Mouse (Mus musculus) c-Kit-negative CD71-positive TER-119-positive erythroid progenitor cells, embryonic 14.5 days (primary cell): ENCODE results near the gene Kcnmb4.

Experiments
- DNase-seq: peaks from one replicate; pipeline ENCODE4 v3.0.0-alpha.2; 2013; ENCODE audit warnings: low read depth, low spot score

The Kcnmb4 gene

DNA sequence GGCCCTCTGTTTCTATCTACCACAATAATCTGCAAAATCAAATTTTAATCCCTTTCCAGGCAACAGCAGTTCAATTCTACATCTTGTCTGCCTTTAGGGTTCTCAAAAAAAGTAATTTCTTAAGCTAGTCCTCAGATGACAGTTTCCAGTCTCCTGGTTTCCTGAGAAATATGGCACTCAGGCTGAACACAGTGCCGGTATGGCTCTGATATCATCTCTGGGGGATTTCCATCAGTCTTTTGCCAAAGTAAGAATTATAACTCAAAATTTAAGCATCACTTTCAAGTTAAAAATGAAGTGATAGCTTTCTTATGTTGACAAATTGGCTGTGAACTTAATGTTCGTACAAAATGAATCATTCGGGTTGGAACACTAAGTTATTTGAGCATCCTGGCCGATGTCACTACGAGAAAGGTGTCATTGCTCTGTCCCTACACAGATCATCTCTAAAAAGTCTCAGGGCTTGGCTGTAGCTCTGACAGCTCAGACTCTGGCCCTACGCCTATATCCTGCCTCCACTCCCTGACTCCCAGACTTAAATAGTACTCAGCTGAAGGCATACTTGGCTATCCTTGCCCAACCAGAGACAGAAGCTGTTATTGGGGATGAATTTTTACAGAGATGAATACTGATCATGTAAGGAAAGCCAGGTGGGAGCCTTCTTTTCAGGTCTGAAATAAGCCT lies 70.8 kb downstream of the Kcnmb4 start:
- DNase-seq: no peak

DNA sequence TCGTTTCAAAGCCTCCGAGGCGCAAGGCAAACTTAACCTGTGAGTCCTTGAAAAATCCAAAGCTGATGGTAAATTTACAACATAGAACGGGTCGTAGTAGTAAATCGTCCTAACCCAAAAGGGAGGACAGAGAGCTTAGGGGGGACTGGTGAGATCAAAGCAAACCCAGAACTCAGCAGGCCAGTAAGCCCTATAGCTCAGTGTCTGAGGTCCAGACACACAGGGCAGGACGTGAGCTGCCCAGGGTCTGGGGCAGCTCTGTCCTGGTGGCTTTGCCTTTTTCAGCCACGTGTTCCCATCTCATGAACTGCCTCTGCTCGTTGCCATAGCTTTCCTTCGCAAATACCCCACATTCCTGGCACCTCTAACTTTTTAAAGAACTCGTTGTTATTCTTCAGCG lies 75.7 kb downstream of the Kcnmb4 start:
- no peak for DNase-seq

DNA sequence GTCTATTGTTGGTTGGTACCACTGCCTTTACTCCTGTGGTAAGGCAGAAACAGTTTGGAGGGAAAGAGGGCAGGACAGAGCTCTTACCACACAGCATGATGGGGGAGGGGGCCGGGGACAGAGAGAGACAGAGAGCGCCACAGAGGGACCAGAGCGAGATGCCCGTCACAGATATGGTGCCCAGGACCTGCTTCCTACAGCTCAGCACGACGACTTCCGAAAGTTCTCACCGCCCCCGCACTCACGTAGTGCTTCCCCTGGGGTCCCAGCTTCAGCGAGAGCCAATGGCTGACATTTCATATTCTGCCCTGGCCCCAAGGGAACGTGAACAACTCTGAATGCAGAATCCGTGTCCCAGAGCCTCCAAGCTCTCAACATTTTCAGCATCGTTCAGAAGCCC lies 76.1 kb downstream of the Kcnmb4 start:
- DNase-seq: no peak

DNA sequence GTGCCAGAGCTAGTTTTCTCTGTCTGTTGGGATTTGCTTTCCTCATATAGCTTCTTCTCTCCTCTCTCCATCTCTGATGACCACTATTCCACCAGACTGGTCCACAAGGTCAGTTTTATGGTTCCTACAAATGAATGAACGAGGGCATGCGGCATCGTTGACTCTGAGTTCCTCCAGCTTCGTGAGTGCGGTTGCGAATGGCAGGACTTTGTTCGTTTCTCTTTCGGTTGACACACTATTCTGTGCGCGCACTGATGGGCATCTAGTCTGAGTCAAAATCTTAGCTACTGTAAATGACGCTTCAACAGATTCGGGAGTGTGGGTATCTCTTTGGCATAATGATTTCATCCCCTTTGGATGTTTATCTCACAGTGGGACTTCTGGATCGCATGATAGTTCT lies 76.7 kb downstream of the Kcnmb4 start:
- no peak for DNase-seq

DNA sequence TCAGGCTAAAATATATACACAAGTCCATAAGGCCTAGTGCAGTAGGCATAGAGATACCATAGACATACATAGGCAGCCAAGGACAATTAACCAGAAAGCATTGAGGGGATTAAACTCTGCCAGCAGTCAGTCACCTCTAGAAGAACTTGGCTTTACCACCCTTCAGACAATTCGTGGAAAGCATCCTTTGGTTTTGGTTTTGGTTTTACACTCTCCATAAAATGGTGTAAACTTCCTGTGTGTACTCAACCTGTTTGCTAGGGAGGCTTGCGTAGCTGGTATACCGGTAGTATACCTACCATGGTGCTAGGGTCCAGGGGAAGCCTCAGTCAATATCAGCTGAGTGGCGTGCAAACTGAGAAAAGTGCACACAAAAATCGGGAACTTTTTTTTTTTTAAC lies 77.4 kb downstream of the Kcnmb4 start:
- DNase-seq: no peak

DNA sequence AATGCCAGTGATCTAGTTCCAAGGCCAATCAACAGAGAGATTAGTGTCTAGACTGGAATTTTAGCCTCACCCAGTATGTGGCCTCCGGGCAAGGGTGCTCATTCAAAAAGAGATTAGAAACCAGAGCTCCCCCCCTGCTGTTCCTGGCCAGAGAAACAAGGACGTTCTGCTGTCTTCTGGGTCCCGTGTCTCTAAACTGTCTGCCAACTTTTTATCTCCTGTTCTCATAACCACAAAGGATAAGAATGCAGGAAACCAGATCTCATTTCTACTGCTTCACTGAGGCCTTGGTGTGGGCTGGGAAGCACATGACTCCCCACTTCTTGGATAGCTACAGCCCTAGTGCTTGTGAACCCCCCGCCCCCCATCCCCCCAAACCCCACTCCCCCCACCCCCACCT lies 79.1 kb downstream of the Kcnmb4 start:
- DNase-seq: no peak

DNA sequence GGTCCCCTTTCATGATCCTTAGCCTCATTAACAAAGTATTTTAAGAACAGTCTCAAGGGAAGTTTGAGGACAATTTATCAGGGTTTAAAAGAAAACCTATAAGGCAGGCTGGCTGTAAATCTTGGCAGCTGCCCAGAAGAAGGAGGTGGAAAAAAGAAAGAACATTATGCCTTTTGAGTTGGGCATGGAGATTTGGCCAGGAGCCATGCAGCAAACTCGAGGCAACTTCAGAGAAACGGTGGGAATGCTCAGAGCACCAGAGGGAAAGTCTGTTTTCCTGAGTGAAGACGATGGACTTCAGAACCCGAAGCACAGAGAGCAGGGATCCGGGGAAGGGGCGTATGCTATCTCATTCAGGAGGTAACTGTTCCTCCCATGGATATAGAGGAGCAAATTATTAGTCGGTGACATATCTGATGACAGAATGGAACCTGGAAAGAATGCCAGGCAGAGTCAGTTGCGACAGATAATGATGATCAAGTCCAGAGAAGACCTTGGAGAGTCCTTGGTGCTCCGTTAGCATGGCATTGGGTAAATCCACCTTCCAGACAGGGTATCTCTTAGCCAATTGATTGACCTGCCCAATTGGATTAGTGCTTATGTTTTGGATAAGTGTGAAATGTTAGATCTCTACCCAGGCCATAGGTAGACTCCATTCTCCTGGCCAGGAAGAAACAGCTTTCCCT lies 79.7 kb downstream of the Kcnmb4 start:
- DNase-seq: no peak

DNA sequence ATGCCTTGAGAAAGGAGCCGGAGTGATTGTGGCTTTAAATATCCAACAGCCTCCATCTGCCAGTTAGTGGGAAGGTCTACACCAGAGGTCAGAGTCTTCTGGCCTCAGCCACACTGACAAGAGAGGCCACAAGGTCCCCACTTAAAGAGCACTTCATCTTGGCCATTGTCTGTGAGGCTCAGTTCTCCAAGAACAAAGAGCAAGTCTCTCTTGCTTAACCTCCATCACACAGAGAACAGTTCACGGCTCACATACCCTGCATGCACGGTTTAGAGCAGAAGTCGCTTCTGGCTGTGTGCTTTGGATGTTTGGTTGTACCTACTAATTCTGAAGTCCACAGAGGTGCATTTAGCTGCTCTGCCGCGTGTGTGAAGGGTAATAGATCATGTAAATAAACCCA lies 84.8 kb downstream of the Kcnmb4 start:
- DNase-seq: no peak

DNA sequence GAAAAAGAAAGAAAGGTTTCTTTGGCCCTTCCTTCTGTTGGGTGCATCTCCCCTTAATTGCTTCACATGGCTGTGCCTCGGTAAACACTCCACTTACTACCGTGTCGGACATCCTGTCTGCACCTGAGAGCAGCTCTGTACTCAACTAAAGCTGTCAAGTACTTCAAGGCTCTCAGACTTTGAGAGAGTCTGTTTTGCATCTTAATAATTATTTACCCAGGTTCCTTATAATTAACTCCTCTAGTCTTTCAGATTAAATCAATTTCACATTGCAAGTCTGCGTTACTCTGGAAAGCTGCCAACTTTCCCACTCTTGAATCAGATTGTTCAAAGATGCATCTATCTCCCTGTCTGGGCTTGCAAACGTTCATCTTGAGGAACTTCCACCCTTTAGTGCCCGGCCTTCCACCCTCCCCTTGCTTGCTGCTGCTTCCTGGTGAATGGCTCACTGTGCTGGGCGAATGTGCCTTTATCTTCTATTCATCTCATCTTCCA lies 87.2 kb downstream of the Kcnmb4 start:
- no peak for DNase-seq

DNA sequence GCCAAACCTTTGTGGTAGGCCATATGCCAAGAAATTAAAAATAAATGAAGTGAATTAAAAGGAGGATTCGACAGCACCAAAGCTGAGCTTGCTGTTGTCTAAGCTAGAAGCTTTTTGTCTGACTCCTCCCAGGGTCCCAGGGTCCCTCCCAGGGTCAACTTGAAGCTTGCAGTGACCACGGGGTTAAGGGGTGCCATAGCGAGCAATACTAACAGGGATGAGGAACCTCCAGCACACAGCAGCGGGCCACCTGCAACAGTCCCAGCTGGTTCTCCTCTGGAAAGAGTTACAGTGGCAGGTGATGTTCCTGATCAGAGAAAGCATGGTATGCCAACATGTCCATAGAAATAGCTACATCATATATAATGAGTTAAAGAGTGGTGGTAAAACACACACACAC lies 89.3 kb downstream of the Kcnmb4 start:
- no peak for DNase-seq

DNA sequence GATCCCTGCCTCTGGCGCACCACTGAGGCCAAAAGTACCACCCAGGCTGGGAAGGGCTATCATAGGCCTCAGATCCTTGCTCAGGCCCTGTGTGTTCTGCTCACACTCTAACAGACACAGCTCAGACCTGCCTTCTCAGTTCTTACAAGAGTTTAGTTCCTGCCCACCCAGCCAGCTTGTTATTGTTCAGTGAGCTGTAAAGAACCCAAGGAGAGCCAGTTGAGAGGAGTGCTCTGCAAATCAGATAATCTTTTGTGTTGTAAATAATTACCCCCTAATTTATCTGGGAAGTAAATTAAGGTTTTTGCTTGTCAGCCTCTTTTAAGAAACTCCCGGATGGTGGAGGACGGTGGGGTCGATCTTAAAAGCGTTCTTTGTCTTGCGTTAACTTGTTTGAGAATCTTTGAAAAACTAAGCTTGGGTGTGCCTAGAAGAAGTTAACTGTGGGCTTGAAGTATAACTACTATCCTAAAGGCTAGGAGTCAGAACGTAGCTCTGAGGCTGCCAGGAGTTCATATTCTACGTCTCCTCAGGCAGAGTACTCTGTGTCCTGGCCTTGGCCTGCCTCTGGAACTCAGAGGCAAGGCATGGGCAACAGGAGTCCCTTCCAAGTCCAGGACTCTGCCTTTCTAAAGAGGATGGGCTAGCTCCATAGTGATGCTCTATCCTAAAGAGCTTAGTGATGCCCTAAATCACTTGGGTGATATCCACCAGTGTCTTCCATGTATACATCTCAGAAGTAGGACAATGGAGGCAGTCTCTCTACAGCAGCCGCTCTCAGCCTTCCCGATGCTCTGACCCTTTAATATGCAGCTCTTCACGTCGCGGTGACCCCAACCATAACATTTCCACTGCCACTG lies 90.6 kb downstream of the Kcnmb4 start:
- no peak for DNase-seq

DNA sequence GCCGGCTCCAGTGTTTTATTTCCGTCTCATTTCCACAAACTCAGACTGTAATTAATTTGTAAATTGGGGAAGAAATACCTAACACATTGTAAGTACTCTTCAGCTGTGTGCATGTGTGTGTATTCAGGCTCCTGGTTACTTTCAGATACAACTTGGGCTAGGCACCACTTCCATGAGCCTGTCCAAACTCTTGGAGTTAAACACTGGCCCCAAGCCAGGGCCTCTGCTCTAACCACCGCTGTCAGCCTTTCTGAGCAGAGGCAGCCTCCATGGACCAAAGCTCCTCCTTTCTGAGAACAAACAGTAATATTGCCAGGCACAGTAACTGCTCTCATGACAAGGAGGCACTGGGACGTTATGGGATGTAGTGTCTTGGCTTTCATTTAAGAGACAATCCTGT lies 96.8 kb downstream of the Kcnmb4 start:
- DNase-seq: no peak

DNA sequence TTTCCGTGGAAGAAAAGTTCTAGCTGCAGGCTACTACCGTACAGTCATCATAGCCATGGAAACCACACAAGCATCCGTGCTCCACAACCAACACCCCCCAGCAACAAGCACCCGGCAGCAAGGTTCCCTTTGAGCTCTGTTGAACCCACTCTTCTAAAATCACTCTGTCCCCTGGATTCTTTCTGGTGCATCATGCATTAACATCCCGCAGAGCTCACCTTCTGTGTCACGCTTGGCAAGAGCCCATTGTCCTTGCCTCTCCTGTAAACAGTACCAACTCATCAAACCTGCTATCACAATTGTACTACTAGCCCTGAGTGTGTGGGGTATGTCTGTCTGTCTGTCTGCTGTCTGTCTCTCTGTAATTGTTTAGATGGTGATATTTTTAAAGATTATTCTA lies 99.6 kb downstream of the Kcnmb4 start:
- DNase-seq: no peak

DNA sequence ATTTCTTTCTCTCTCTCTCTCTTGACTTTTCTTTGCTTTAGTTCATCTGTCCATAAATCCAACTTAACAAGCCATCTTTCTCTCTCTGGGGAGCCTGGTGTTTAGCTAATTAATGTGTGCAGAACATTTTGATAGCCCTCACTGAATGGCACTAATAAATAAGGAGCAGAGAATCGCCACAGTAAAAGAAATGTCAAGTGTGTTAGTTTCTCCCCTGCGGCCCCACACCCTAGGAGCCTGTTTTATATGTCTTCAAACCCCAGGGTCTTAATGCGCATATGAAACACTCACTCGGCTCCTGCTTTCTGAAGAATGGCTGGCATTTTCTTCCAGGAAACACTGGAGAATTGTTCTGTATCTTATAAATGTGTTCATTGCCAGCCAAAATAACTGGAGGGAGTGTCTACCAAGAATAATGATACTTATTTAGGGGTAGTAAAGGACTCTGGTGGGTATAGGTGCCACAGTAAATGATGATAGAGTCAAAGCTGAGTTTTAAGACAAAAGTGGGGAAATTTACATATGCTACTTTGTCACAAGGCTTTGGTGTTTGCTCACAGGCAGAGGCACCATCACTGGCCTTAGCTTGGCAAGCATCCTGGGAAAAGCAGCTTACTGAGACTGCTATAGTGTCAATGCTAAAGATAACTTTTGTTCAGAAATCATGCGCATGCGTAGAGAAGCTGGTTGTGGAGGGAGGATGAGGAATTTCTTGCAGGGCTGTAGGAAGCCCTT lies 102.5 kb downstream of the Kcnmb4 start:
- no peak for DNase-seq
